Mouse (Mus musculus) limb, embryonic 14.5 days (tissue): ENCODE results near the gene Acoxl. TPM values are rescaled to one million over a fixed set of nuclear protein-coding genes. Genes with fewer than 3 reads are reported as not detected.

Experiments used
- ATAC-seq: fragments of 200-750 bp; cut with Nextera tagmentation; 2 replicates; pipeline ENCODE4 v1.8.0; 2017; ENCODE audit warnings: low read depth, moderate number of reproducible peaks, moderate TSS enrichment; ENCODE audit not compliant: low FRiP score
- DNase-seq: peaks from one replicate; pipeline ENCODE4 v3.0.0-alpha.2; 2015; ENCODE audit warnings: low spot score
- H3K27ac ChIP-seq: fragments of 300-500 bp; sonication (generic); replicated peaks from 2 replicates; pipeline ENCODE4 v1.5.1; 2014; ENCODE audit warnings: low read depth, mild to moderate bottlenecking, low read length, moderate library complexity, mixed read lengths
- H3K27me3 ChIP-seq: fragments of 300-500 bp; sonication (generic); 2 replicates; pipeline ENCODE4 v1.6.1; 2014; ENCODE audit warnings: low read length, mixed read lengths; ENCODE audit not compliant: control insufficient read depth, insufficient read depth
- H3K36me3 ChIP-seq: fragments of 300-500 bp; sonication (generic); 2 replicates; pipeline ENCODE4 v1.6.1; 2014; ENCODE audit warnings: mild to moderate bottlenecking, low read length, moderate library complexity, mixed read lengths; ENCODE audit not compliant: control insufficient read depth, insufficient read depth
- H3K4me1 ChIP-seq: fragments of 300-500 bp; sonication (generic); 2 replicates; pipeline ENCODE4 v1.6.1; 2014; ENCODE audit warnings: antibody characterized with exemption, low read length, mixed read lengths; ENCODE audit not compliant: control insufficient read depth, insufficient read depth
- H3K4me2 ChIP-seq: fragments of 300-500 bp; sonication (generic); replicated peaks from 2 replicates; pipeline ENCODE4 v1.6.1; 2014; ENCODE audit warnings: low read depth, mild to moderate bottlenecking, low read length, moderate library complexity; ENCODE audit not compliant: severe bottlenecking
- H3K4me3 ChIP-seq: fragments of 300-500 bp; sonication (generic); replicated peaks from 2 replicates; pipeline ENCODE4 v1.5.1; 2014; ENCODE audit warnings: low read length
- H3K9ac ChIP-seq: fragments of 300-500 bp; sonication (generic); 2 replicates; pipeline ENCODE4 v1.6.1; 2014; ENCODE audit warnings: mild to moderate bottlenecking, low read depth, low read length, moderate library complexity; ENCODE audit not compliant: severe bottlenecking
- H3K9me3 ChIP-seq: fragments of 300-500 bp; sonication (generic); 2 replicates; pipeline ENCODE4 v1.6.1; 2016; ENCODE audit warnings: low read length; ENCODE audit not compliant: control insufficient read depth
- POLR2A ChIP-seq: fragments of 200-500 bp; IDR thresholded peaks from 2 replicates; pipeline ENCODE4 v1.8.0; 2012; ENCODE audit warnings: inconsistent platforms, mild to moderate bottlenecking, moderate library complexity, borderline replicate concordance; ENCODE audit not compliant: insufficient read depth, insufficient read length; ENCODE audit errors: extremely low read depth
- WGBS: fragments of 180-500 bp; shearing (Covaris S2); extraction: QIAGEN DNeasy Blood & Tissue Kit; methylation state at CpG from one replicate; pipeline ENCODE4 v1.1.7; 2014; 5-methylcytosine and 5-hydroxymethylcytosine counted together
- polyA plus RNA-seq, 2 experiments: library from polyadenylated mRNA; depleted of rRNA in 1 of 2; stranded (reverse) in 1 of 2; unstranded in 1 of 2; fragments of >200 nt; fragmentation: Nextera tagmentation in 1 of 2; extraction: Ambion mirVana in 1 of 2; gene quantifications; 2 replicates each; pipeline versions ENCODE4 v1.2.1 to v1.2.3; 2012 to 2014

Acoxl gene
- polyA plus RNA-seq, 2 experiments: 0.13 TPM; not detected in 1

DNA sequence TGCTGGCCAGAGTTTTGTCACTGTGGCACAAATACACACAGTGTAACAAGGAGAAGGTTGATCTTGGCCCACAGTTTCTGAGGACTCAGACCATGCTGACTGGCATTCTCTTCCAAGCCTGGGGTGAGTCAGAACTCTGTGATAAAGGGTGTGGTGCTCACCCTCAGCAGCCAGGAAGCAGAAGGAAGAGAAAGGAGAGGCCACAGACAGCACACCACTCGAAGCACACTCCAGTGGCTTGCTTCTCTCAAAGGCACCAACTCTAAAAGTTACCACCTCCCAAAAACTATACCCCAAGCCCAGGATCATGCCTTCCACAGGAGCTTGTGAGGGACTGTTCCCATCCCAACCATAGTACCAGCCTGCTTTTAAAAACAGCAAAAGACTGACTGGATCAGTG lies 220.0 kb downstream of the Acoxl start:
- WGBS: 57% methylated on average over 1 of the region's 1 CpGs
- Histone ChIP-seq H3K27ac (no peak overlapping the region), H3K4me1 (no peaks in the 10 kb centered on the region), H3K27me3 (no peaks in the 10 kb centered on the region), H3K9ac (no peak overlapping the region), H3K4me3 (no peak overlapping the region), H3K9me3 (no peaks in the 10 kb centered on the region), H3K4me2 (no peak overlapping the region), H3K36me3 (no peaks in the 10 kb centered on the region)
- no peak for DNase-seq
- no peak for TF ChIP-seq POLR2A
- ATAC-seq: no peak

DNA sequence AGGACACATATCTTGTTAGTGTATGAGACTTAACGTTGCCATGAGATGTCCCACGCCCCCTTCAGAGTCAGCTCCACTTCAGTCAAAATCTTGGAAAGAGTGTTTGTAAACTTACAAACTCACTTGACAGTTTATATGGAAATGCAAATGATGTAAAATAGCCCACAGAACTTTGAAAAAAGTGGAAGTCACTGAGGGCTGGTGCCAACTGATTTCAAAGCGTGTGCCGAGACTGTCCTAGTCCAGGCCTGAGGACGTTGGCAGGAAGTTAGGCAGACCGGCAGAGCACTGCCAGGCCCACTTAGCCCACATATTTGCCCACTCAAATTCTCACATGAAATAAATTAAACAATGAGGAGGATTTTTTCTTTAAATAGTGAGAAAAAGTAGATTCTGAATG lies 221.5 kb downstream of the Acoxl start:
- Histone ChIP-seq H3K4me3 (no peak overlapping the region), H3K9ac (no peak overlapping the region), H3K27me3 (no peaks in the 10 kb centered on the region), H3K4me2 (no peak overlapping the region), H3K9me3 (no peaks in the 10 kb centered on the region), H3K27ac (no peak overlapping the region), H3K36me3 (no peaks in the 10 kb centered on the region), H3K4me1 (peaks cover 3% of the 10 kb centered on the region; the same call in 1 of the 2 replicates)
- 70% methylated on average over 6 of the region's 6 CpGs for WGBS
- no peak for TF ChIP-seq POLR2A
- no peak for ATAC-seq
- no peak for DNase-seq

GRCm38 (mm10) chr2:128060680-128061287 lies 222.1 kb downstream of the Acoxl start:
- ATAC-seq (no peak), DNase-seq (no peak)
- Histone ChIP-seq H3K27ac (no peak overlapping the region), H3K4me2 (no peak overlapping the region), H3K9ac (no peak overlapping the region), H3K4me3 (no peak overlapping the region), H3K9me3 (no peaks in the 10 kb centered on the region), H3K36me3 (no peaks in the 10 kb centered on the region), H3K4me1 (peaks cover 3% of the 10 kb centered on the region; the same call in 1 of the 2 replicates), H3K27me3 (no peaks in the 10 kb centered on the region)
- TF ChIP-seq POLR2A: no peak
- 48% methylated on average over 6 of the region's 6 CpGs for WGBS

- no peaks in the 10 kb centered on the region for H3K36me3 ChIP-seq
- 81% methylated on average over 7 of the region's 7 CpGs for WGBS
- peaks cover 5% of the 10 kb centered on the region; the same call in 1 of the 2 replicates for H3K4me1 ChIP-seq
- no peaks in the 10 kb centered on the region for H3K9me3 ChIP-seq
- H3K27ac ChIP-seq: no peak overlapping the region
- H3K9ac ChIP-seq: no peak overlapping the region
- no peak for TF ChIP-seq POLR2A
- no peak overlapping the region for H3K4me3 ChIP-seq
- H3K4me2 ChIP-seq: no peak overlapping the region
- DNase-seq (no peak), ATAC-seq (no peak)
- no peaks in the 10 kb centered on the region for H3K27me3 ChIP-seq
Observed at GRCm38 (mm10) chr2:128061491-128061890, 222.8 kb downstream of the Acoxl start.

DNA sequence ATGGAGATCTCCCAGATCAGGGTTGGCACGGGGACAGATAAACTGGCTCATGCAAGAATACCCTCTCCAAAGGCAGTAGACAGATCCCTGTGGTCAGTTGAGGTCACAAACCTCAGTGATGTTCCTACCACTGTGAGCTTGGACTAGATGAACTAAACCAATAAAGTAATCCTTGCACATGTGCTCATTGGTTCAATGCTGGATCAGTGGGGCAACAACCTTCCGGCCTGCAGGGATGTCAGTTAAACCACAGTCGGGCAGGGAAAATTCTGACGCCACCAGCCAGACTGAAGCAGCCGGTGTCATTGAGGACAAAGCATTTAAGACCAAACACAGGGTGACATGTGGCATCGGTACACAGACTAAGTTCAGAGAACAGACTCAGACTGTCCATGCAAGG lies 224.1 kb downstream of the Acoxl start:
- 93% methylated on average over 6 of the region's 6 CpGs for WGBS
- Histone ChIP-seq H3K4me3 (no peak overlapping the region), H3K27ac (no peak overlapping the region), H3K9me3 (no peaks in the 10 kb centered on the region), H3K4me2 (no peak overlapping the region), H3K27me3 (no peaks in the 10 kb centered on the region), H3K9ac (no peak overlapping the region), H3K36me3 (no peaks in the 10 kb centered on the region), H3K4me1 (peaks cover 7% of the 10 kb centered on the region; the same call in 1 of the 2 replicates)
- DNase-seq (no peak), ATAC-seq (no peak)
- no peak for TF ChIP-seq POLR2A
